Mouse (Mus musculus) CD4-positive helper T cell, adult 2 months (primary cell): ENCODE measurements around the gene Zfp146.
A peak's percentile ranks its signal among the peaks of the same experiment; 100 is the strongest.
"Not testable (repeated sequence)": the region's sequence is repeated elsewhere in the genome, so short reads cannot be mapped to it uniquely, and the experiment has no call there.

Experiments used
- DNase-seq: peaks from one replicate; pipeline ENCODE4 v3.0.0-alpha.2; 2012; ENCODE audit warnings: low read depth, missing footprints, low spot score

The Zfp146 gene

GRCm38 (mm10) chr7:30129900-30130299 is 39.6 kb downstream of the Zfp146 start:
- no peak for DNase-seq

GRCm38 (mm10) chr7:30122188-30122530 is 47.4 kb downstream of the Zfp146 start:
- DNase-seq: no peak

- peak; percentile 91 for DNase-seq
Observed at GRCm38 (mm10) chr7:30121308-30122187, 48.0 kb downstream of the Zfp146 start, which contains the start of gene Zfp382. Zfp382 (plus strand) TSS chr7:30121942.

GRCm38 (mm10) chr7:30117935-30118334 is 51.6 kb downstream of the Zfp146 start:
- DNase-seq: not testable (repeated sequence)

DNA sequence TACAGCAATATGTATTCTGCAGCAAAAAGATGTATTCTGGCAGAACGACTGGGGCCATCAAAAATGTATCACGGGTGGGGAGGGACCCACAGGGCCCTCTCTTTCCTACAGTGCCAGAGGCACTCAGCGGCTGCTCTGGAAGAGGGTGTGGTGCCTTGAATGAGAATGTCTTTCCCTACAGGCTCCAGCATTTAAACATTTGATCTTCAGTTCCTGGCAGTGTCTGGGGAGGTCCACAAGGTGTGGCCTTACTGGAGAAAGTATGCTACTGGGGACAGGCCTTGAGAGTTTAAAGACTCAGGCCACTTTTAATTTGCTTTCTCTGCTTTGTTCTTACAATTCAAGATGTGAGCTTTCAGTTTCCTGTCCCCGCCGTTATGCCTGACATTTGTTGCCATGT is 53.5 kb downstream of the Zfp146 start:
- no peak for DNase-seq
